Mouse (Mus musculus) heart, postnatal 0 days (tissue): Measurements from ENCODE around the gene Prkar2b. TPM values are rescaled to one million over a fixed set of nuclear protein-coding genes. Genes with fewer than 3 reads are reported as not detected.

Experiments used
- ATAC-seq: fragments of 200-750 bp; cut with Nextera tagmentation; 2 replicates; pipeline ENCODE4 v1.8.0; 2017; ENCODE audit warnings: low read depth, moderate number of reproducible peaks, moderate library complexity; ENCODE audit not compliant: insufficient read depth
- DNase-seq: peaks from one replicate; pipeline ENCODE4 v3.0.0-alpha.2; 2016; ENCODE audit warnings: low spot score
- H3K27ac ChIP-seq: fragments of 300-500 bp; sonication (generic); 2 replicates; pipeline ENCODE4 v1.5.1; 2014; ENCODE audit warnings: low read depth, mild to moderate bottlenecking
- H3K27me3 ChIP-seq: fragments of 300-500 bp; sonication (generic); 2 replicates; pipeline ENCODE4 v1.6.1; 2014; ENCODE audit warnings: low read length, mixed read lengths; ENCODE audit not compliant: control insufficient read depth, insufficient read depth
- H3K36me3 ChIP-seq: fragments of 300-500 bp; sonication (generic); replicated peaks from 2 replicates; pipeline ENCODE4 v1.6.1; 2014; ENCODE audit warnings: low read length, mixed read lengths; ENCODE audit not compliant: control insufficient read depth, insufficient read depth
- H3K4me1 ChIP-seq: fragments of 300-500 bp; sonication (generic); 2 replicates; pipeline ENCODE4 v1.6.1; 2014; ENCODE audit warnings: antibody characterized with exemption; ENCODE audit not compliant: control insufficient read depth, insufficient read depth
- H3K4me2 ChIP-seq: fragments of 300-500 bp; sonication (generic); 2 replicates; pipeline ENCODE4 v1.6.1; 2014; ENCODE audit warnings: low read depth, mild to moderate bottlenecking, low read length, moderate library complexity
- H3K4me3 ChIP-seq: fragments of 300-500 bp; sonication (generic); 2 replicates; pipeline ENCODE4 v1.5.1; 2014; ENCODE audit warnings: low read depth, low read length
- H3K9ac ChIP-seq: fragments of 300-500 bp; sonication (generic); replicated peaks from 2 replicates; pipeline ENCODE4 v1.6.1; 2014; ENCODE audit warnings: low read depth, low read length, mixed read lengths
- H3K9me3 ChIP-seq: fragments of 300-500 bp; sonication (generic); replicated peaks from 2 replicates; pipeline ENCODE4 v1.6.1; 2016; ENCODE audit warnings: low read length; ENCODE audit not compliant: control insufficient read depth
- CTCF ChIP-seq: IDR thresholded peaks from 2 replicates; pipeline ENCODE4 v1.5.1; 2016; ENCODE audit warnings: antibody characterized with exemption, control low read depth, low read depth
- EP300 ChIP-seq: IDR thresholded peaks from 2 replicates; pipeline ENCODE4 v1.6.1; 2016; ENCODE audit warnings: antibody characterized with exemption, low read depth
- WGBS: fragments of 180-500 bp; shearing (Covaris S2); extraction: QIAGEN DNeasy Blood & Tissue Kit; methylation state at CpG from one replicate; pipeline ENCODE4 v1.1.7; 2014; 5-methylcytosine and 5-hydroxymethylcytosine counted together
- polyA plus RNA-seq: library from polyadenylated mRNA; unstranded; fragments of >200 nt; fragmentation: Nextera tagmentation; extraction: Ambion mirVana; gene quantifications from 2 replicates; pipeline ENCODE4 v1.2.1, GENCODE M21; 2015
- total RNA-seq: library from RNA; depleted of rRNA; stranded (reverse); fragments of >200 nt; gene quantifications from 2 replicates; pipeline ENCODE4 v1.2.3, GENCODE M21; 2014; ENCODE audit warnings: low replicate concordance

The Prkar2b gene
- total and polyA plus RNA-seq, 2 experiments from 2014 or later: 2.6 TPM; not detected in 1

DNA sequence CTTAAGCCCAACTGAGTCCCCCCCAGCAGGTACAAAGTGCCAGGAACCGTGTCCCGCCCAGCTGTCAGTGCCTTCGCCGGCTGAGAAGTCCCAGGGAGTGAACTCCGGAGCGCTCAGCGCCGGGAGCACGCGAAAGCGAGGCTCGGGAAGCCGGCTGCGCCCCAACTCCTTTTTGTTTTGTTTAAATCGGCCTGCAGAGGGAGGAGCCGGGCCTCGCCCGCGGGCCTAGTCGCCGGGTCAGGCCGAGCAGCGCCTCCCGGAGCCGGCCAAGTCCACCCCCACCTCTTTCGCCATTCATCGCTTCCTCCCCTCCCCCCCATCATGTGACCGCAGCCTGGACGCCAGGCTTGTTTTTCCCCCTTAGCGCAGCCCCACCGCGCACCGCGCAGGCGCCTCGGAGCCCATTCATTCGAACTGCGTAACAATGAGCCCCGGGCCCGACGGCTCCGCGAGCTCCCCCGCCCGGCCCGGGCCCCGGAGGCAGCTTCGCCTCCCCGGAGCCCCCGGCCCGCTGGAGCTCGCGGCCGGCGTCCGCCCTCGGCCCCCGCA lies 111.8 kb downstream of the Prkar2b start:
- peak; percentile 67 for ATAC-seq
- peak overlapping the region; percentile 66 for H3K4me2 ChIP-seq
- peak; percentile 41; the same call in 1 of the 2 replicates for TF ChIP-seq EP300
- peak; percentile 32 for TF ChIP-seq CTCF
- no peaks in the 10 kb centered on the region for H3K9me3 ChIP-seq
- DNase-seq: peak; percentile 96
- H3K27ac ChIP-seq: peak overlapping the region; percentile 100
- H3K9ac ChIP-seq: peak overlapping the region; percentile 98
- H3K36me3 ChIP-seq: no peaks in the 10 kb centered on the region
- H3K4me1 ChIP-seq: peaks cover 14% of the 10 kb centered on the region
- H3K27me3 ChIP-seq: no peaks in the 10 kb centered on the region
- H3K4me3 ChIP-seq: peak overlapping the region; percentile 97
- under 1% methylated on average over 46 of the region's 58 CpGs for WGBS

DNA sequence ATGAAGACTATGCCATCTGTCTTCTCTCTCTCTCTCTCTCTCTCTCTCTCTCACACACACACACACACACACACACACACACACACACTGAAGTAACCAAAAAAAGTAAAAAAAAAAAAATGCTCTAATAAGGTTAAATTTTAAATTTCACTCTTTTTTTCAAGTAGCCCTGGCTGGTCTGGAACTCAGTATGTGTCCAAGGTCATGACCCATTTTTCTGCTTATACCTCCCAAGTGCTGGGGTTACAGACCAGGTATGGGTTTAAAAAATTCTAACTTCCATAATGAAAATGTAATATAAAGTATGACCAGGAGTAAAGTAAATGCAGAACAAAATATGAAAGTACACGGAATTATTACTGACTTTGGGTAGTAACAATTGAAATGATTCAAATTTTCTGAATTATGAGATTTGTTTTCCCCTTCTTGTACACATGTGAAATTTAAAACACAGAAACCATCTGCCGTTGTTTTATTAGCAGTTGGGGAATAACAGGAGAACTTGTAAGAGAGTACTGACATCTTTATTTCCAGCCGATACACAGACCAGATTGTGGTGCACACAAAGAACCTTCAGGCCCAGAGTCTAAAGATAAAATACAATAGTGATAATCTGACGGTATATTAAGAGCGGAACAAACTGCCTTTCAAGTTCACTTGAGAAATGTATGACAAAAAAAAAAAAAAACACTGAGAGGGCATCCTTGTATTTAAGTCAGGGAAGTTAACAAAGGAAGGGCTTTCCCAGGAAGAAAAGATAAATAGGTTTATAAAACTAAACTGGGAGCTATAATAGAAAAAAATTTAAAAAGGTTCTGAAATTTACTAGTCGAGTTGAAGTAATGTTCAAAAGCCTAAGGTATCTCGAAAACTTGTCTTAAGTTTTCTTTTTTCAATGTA lies 112.7 kb downstream of the Prkar2b start:
- H3K9ac ChIP-seq: peak overlapping the region; percentile 98
- 17% methylated on average over 7 of the region's 7 CpGs for WGBS
- peak overlapping the region; percentile 66 for H3K4me2 ChIP-seq
- ATAC-seq (no peak), DNase-seq (no peak)
- H3K4me3 ChIP-seq: peak overlapping the region; percentile 97
- H3K36me3 ChIP-seq: peaks cover under 1% of the 10 kb centered on the region; the same call in 1 of the 2 replicates
- no peak for TF ChIP-seq EP300
- no peak for TF ChIP-seq CTCF
- peak overlapping the region; percentile 100 for H3K27ac ChIP-seq
- H3K9me3 ChIP-seq: no peaks in the 10 kb centered on the region
- H3K27me3 ChIP-seq: no peaks in the 10 kb centered on the region
- H3K4me1 ChIP-seq: peaks cover 14% of the 10 kb centered on the region

DNA sequence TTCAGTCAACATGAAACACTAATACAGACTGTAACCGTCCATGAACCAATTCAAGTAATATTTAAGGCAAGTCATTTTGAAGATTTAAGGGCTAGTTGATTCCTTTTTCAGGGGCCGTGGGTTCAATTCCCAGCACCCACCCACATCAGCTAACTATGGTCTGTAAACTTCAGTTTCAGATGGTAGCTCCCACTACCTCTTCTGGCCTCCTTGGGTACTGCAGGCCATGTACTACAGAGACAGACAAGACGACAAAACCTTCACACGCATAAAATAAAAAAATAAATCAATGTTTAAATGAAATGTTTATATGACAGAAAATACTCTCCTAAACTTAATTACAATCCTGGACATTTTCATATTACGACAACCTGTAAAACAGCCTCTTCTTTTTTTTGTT lies 113.6 kb downstream of the Prkar2b start:
- 0 out of 2 replicates have a peak, but pooled peaks have one; percentile 12 for TF ChIP-seq CTCF
- no peak for TF ChIP-seq EP300
- Histone ChIP-seq H3K4me2 (no peak overlapping the region), H3K27me3 (no peaks in the 10 kb centered on the region), H3K9me3 (no peaks in the 10 kb centered on the region), H3K36me3 (peaks cover 9% of the 10 kb centered on the region), H3K4me3 (no peak overlapping the region), H3K27ac (no peak overlapping the region), H3K9ac (no peak overlapping the region), H3K4me1 (peaks cover 14% of the 10 kb centered on the region)
- 93% methylated on average over 5 of the region's 5 CpGs for WGBS
- ATAC-seq (no peak), DNase-seq (no peak)

GRCm38 (mm10) chr12:31944405-31944804 lies 116.7 kb downstream of the Prkar2b start:
- Histone ChIP-seq H3K4me1 (peaks cover 6% of the 10 kb centered on the region), H3K9me3 (no peaks in the 10 kb centered on the region), H3K36me3 (peaks cover 33% of the 10 kb centered on the region), H3K27me3 (no peaks in the 10 kb centered on the region), H3K4me3 (no peak overlapping the region), H3K27ac (no peak overlapping the region), H3K9ac (no peak overlapping the region), H3K4me2 (no peak overlapping the region)
- DNase-seq: no peak
- TF ChIP-seq EP300: no peak
- no peak for TF ChIP-seq CTCF
- 86% methylated on average over 2 of the region's 2 CpGs for WGBS
- ATAC-seq: no peak

- TF ChIP-seq CTCF (no peak), EP300 (no peak)
- Histone ChIP-seq H3K36me3 (peaks cover 45% of the 10 kb centered on the region), H3K9ac (no peak overlapping the region), H3K27ac (no peak overlapping the region), H3K9me3 (no peaks in the 10 kb centered on the region), H3K27me3 (no peaks in the 10 kb centered on the region), H3K4me2 (no peak overlapping the region), H3K4me3 (no peak overlapping the region), H3K4me1 (peaks cover 6% of the 10 kb centered on the region)
- ATAC-seq: no peak
- 62% methylated on average over 4 of the region's 4 CpGs for WGBS
- no peak for DNase-seq
These were observed 118.0 kb downstream of the Prkar2b start for GRCm38 (mm10) chr12:31943020-31943654.
